Mouse (Mus musculus) cerebellum, adult 11-12 months (tissue): Measurements from ENCODE around the gene Ankrd63.

ENCODE experiments used
- DNase-seq: peaks from one replicate; pipeline ENCODE4 v3.0.0; 2022

The Ankrd63 gene

GRCm38 (mm10) chr2:118687791-118688190 lies 16.0 kb downstream of the Ankrd63 start:
- no peak for DNase-seq

DNA sequence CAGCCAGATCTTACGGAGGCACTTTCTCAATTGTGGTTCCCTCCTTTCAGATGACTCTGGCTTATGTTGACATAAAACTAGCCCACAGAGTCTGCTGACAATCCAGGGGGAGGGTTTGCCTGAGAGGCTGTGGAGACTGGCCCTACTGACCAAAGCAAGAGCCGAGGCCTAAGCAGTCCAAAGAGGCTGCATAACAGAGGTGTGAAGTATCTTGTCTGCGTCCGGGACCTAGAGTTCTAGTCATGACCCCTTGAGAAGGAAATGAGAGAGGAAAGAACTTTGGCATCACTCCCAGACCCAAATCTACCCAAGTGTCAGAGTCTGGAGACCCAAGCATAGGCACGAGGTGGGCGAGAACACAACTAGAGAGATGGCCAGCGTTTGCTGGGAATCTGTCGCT lies 17.1 kb downstream of the Ankrd63 start:
- no peak for DNase-seq

DNA sequence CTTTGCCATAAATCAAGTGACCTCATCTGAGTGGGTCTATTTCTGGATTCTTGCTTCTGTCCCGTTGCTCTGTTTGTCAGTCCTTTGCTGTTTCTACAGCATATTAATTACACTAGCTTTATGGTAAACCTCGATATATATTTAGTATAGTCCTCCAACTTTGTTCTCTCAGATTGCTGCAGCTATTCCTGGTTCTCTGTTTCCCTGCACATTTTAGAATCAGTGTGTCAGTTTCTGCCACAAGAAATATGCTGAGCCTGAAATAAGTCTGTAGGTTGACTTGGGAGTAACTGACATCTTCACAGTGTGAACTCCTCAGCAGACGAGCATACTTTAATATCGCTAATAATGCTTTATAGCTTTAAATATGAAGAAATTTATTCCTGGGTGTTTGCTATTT lies 18.7 kb downstream of the Ankrd63 start:
- no peak for DNase-seq

DNA sequence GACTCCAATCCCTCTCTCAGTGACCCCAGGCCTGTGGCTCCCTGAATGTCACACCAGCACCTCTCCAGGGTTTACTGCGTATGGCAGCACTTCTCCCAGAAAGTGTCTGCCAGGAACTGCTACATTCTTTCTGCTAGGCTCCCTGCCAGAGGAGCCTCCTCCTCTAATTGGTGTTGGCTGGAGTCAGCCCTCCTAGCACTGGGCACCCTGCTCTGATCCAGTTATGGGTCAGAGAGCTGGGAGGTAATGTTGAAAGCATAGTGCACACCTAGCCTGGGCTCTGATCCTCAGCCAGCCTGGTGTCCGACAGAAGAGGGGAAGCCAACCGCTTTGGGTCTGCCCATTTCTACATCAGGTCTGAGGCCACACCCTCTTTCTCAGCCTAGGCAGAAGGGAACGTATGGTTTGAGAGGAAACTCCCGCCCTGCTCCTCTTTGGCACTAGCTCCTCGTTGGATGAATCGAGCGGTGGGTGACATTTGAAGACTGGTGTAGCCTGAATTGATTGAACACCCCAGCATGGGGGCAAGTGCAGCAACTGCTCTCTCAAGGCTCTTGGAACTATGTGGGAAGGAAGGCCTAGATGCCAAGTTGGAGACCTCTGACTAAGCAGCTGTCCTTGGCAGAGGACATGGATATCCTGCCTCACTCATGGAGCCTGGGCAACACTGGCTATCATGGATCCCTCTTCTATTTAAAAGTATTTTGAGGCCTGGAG lies 21.1 kb downstream of the Ankrd63 start:
- DNase-seq, result no peak

- no peak for DNase-seq
These were observed 22.8 kb downstream of the Ankrd63 start for GRCm38 (mm10) chr2:118680926-118681325.

GRCm38 (mm10) chr2:118679577-118679976 lies 24.2 kb downstream of the Ankrd63 start:
- no peak for DNase-seq

GRCm38 (mm10) chr2:118677817-118678216 lies 25.9 kb downstream of the Ankrd63 start:
- DNase-seq, result peak; percentile 48

DNA sequence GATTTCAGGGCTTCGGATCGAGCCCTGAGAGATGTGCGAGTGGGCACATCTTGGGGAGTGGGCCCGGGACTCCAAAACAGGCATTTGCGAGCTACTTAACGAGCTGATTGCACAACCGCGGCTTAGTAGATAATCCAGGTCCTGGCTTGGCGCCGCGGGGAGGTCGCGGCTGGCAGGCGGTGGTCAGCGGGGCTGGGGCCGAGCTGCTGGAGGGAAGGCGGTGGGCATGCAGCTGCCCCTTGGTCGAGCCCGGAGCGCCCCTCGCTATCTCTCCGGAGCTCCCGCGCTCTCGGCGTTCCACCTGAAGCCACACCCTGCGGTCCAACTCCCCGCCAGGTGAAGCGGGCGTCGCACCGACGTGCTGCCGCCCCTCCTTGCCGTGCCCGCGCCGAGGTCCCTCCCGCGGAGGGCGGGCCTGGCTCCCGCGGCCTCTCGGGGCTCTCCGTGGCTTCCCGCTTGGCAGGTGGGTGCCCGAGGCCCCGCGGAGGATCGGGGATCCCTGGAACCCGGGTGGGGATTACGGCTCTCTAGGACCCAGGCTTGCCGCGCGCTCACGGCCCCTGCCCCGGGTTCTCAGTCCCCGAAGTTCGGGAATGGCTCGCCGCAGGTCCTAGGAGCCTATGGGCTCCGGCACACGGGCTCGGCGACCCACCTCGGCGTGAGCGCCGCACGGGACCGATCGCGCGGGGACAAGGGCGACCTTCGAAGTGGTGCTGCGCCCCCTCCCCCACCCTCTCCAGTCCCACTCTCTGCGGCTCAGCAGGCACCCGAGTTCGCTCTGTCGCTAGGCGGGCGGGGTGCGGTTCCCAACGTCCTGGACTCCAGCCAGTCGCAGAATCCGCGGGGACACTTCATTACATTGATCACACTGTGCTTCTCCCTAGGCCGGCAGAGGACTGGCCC lies 26.7 kb downstream of the Ankrd63 start:
- DNase-seq, result no peak

GRCm38 (mm10) chr2:118674500-118674899 lies 29.3 kb downstream of the Ankrd63 start:
- no peak for DNase-seq

DNA sequence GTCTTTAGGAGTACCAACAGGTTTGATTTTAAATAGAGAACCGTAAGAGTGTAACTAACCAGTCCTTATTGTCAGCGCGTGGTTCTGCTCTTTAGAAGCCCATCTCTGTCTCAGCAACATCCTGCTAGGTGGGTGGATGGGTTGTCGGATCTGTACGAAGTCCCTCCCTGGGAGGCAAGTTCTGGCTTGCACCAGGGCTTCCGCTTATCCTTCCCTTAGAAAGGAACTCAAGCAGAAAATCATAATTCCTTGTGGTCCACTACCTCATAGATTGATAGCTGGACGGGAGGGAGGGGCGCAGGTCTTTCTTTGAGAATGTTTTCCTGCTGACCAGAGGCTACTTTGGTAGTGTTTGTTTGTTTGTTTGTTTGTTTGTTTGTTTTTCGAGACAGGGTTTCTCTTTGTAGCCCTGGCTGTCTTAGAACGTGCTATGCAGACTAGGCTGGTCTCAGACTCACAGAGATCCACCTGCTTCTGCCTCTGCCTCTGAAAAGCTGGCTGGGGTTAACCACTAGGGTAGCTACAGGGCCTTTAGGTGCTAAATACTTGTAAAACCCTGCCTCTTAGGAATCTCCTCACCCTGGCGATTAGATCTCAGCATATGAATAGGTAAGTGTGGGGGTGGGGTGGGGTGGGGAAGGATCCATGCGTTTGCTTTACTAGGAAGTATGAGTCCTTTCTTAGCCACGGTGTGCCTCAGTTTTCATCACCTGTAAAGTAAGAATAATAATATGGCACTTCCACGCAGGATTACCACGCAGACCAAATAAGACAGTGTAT lies 29.9 kb downstream of the Ankrd63 start:
- no peak for DNase-seq

DNA sequence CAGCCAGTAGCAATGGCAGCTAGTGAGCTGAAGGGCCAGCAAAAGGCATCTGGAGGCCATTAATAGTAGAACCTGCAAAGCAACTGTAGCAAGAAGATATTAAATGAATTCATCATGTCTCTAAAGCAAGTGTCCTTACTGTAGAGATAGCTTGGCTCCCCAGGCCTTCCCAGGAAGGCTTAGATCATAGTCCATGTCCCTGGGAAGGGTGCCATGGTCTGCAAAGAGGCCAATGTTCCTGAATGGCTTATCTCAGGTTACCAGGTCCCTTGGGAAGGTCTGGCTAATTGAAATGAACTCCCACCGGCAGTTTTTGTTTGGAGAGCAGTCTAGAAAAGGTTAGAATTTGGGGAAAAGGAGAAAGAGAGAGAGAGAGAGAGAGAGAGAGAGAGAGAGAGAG lies 32.0 kb downstream of the Ankrd63 start:
- DNase-seq, result no peak

DNA sequence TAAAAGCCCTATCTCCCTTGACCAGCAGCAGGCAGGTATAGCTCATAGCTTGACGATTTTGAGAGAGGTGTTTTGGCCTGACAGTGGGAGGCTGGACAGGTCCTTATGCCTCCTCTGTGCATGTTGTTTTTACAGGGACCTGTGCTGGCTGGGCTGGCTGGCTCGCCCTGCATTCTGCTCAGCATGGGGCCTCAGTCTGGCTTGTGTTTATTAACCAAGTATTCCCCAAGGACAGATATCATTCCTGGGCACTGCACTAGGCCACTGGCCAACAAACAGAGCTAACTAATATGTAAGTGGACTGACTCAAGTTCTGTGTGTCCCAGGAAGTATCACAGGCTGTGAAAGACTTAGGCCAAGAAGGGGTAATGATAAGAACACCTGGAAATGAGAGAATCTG lies 34.0 kb downstream of the Ankrd63 start:
- no peak for DNase-seq

- DNase-seq, result no peak
These were observed 34.5 kb downstream of the Ankrd63 start for GRCm38 (mm10) chr2:118669245-118669644.

- DNase-seq, result no peak
These were observed 36.6 kb downstream of the Ankrd63 start for GRCm38 (mm10) chr2:118667181-118667580.

DNA sequence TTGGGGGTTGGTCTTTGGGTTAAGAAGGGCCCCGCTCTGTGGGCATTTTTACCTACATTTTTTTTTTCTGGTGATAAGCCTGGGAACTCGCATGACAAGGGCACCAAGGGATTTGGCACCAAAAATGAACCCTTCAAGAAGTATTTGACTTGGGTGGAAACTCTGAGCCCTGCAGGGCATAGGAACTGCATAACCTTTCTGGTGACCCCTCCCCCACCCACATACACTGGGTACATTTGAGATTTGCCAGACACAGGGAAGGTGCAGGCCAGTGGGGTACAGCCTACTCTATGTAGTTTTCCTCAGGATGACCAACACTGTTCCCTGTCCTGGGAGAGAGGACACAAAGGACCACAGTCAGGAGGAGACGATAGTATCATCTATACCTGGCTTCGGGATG lies 38.1 kb downstream of the Ankrd63 start:
- DNase-seq, result no peak

GRCm38 (mm10) chr2:118664975-118665516 lies 38.7 kb downstream of the Ankrd63 start:
- no peak for DNase-seq

- no peak for DNase-seq
These were observed 39.7 kb downstream of the Ankrd63 start for GRCm38 (mm10) chr2:118663804-118664766.

DNA sequence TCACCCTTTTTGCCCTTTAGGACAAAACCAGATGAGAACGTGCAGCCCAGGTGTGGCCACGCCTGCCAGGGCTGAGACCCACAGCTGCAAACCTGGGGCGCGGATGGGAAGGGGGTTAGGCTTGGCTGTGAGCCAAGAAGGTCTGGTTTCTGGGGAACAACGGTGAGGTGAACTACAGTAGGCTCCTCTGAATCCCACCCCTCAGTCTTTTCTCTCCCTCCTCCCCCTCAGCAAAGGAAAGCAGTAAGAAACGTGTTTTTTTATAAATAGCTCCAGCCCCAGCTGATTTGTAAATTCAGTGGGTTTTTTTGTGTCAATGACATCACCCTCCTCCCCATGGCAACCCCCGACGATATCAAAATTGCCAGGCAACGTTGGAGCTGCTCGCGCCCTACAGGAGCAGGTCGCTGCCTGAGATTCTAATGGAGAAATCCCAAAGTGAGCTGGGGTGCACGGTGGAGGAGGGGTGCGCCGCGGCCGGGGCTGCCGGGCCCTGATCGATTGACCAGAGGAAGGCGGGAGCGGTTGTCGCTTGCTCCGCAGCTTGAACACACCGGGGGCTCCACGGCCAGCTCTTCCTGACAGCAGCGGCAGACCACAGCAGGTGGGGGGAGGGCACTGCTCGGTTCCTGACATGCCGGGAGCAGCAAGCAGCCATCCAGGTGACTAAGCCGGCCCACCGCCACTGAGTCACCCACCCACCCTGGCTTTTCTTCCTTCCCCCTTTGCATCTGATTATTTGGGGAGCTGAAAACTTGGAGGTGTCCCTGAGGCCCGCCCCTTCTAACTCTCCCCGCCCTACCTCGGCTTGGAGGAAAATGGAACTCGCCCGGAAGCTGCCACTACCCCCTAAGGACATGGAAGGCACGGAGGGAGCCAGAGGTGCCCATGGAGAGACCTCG lies 40.6 kb downstream of the Ankrd63 start, which contains the start of gene Pak6:
Gene Pak6, plus strand, starts transcription at position 402 of the 902 bp plus-strand sequence.
- DNase-seq, result no peak

GRCm38 (mm10) chr2:118661891-118662290 lies 41.9 kb downstream of the Ankrd63 start:
- no peak for DNase-seq

GRCm38 (mm10) chr2:118659998-118660452 lies 43.7 kb downstream of the Ankrd63 start:
- no peak for DNase-seq

- DNase-seq, result no peak
These were observed 44.3 kb downstream of the Ankrd63 start for GRCm38 (mm10) chr2:118659493-118659892.
